Mouse (Mus musculus): ENCODE measurements at regions not wholly inside any gene's neighbourhood (a gene's known extent, or its start where the extent isn't known, plus 50 kb on each side); places are given as distances from the start of the nearest gene placed in this dataset.

GRCm38 (mm10) chr17:63575316-63576007 is 75.6 kb upstream of the Fbxl17 start:
- no peak for DNase-seq (ENCODE audit: low read depth)

- DNase-seq (ENCODE audit: low read depth): no peak
Observed at GRCm38 (mm10) chr17:63582870-63583269, 83.1 kb upstream of the Fbxl17 start.

GRCm38 (mm10) chr17:63607021-63607751 is 107.4 kb upstream of the Fbxl17 start:
- no peak for DNase-seq (ENCODE audit: low read depth)

GRCm38 (mm10) chr17:63622726-63623125 is 122.9 kb upstream of the Fbxl17 start:
- no peak for DNase-seq (ENCODE audit: low read depth)

- DNase-seq (ENCODE audit: low read depth): no peak
Observed at GRCm38 (mm10) chr17:63637598-63637997, 137.8 kb upstream of the Fbxl17 start.

GRCm38 (mm10) chr17:63644390-63644789 is 144.6 kb upstream of the Fbxl17 start:
- no peak for DNase-seq (ENCODE audit: low read depth)

- DNase-seq (ENCODE audit: low read depth): no peak
Observed at GRCm38 (mm10) chr17:63657687-63658086, 157.9 kb upstream of the Fbxl17 start.

GRCm38 (mm10) chr17:63660841-63661481 is 161.1 kb upstream of the Fbxl17 start:
- no peak for DNase-seq (ENCODE audit: low read depth)

- no peak for DNase-seq (ENCODE audit: low read depth)
Observed at GRCm38 (mm10) chr17:63661584-63661983, 161.8 kb upstream of the Fbxl17 start.

- no peak for DNase-seq (ENCODE audit: low read depth)
Observed at GRCm38 (mm10) chr17:63662251-63662650, 162.4 kb upstream of the Fbxl17 start.

- no peak for DNase-seq (ENCODE audit: low read depth)
Observed at GRCm38 (mm10) chr17:63676791-63677190, 177.0 kb upstream of the Fbxl17 start.

GRCm38 (mm10) chr17:63677996-63678657 is 178.3 kb upstream of the Fbxl17 start:
- no peak for DNase-seq (ENCODE audit: low read depth)

GRCm38 (mm10) chr17:63680479-63680878 is 180.7 kb upstream of the Fbxl17 start:
- no peak for DNase-seq (ENCODE audit: low read depth)

- no peak for DNase-seq (ENCODE audit: low read depth)
Observed at GRCm38 (mm10) chr17:63683345-63683744, 179.5 kb upstream of the Fer start.

- no peak for DNase-seq (ENCODE audit: low read depth)
Observed at GRCm38 (mm10) chr17:63684026-63684425, 178.8 kb upstream of the Fer start.

- no peak for DNase-seq (ENCODE audit: low read depth)
Observed at GRCm38 (mm10) chr17:63685956-63686355, 176.9 kb upstream of the Fer start.

GRCm38 (mm10) chr17:63686361-63686760 is 176.5 kb upstream of the Fer start:
- DNase-seq (ENCODE audit: low read depth): no peak

- no peak for DNase-seq (ENCODE audit: low read depth)
Observed at GRCm38 (mm10) chr17:63689291-63689690, 173.6 kb upstream of the Fer start.

- no peak for DNase-seq (ENCODE audit: low read depth)
Observed at GRCm38 (mm10) chr17:63690829-63691689, 171.8 kb upstream of the Fer start.

- DNase-seq (ENCODE audit: low read depth): no peak
Observed at GRCm38 (mm10) chr17:63691690-63691968, 171.2 kb upstream of the Fer start.

GRCm38 (mm10) chr17:63693274-63693673 is 169.6 kb upstream of the Fer start:
- no peak for DNase-seq (ENCODE audit: low read depth)

GRCm38 (mm10) chr17:63699537-63699936 is 163.3 kb upstream of the Fer start:
- DNase-seq (ENCODE audit: low read depth): no peak

Measured in induced T-regulatory cell, adult 2 months (primary cell).